In genomic region chr17:15499656-15500394, GRCm38 (mm10) we compare ENCODE assay signal across 7 mouse cellular contexts. TPM values are rescaled to one million over a fixed set of nuclear protein-coding genes. Genes with fewer than 3 reads are reported as not detected.
DNase-seq lines count a peak whose midpoint lies in the region; ATAC-seq lines count a peak whose summit lies in the region.

Gene Psmb1 (minus strand): TSS chr17:15499751.
Gene Tbp (plus strand): TSS chr17:15499888.

- ATAC-seq in intestine, embryonic 15.5 days, result peak; percentile 93

- H3K27me3 ChIP-seq in intestine, embryonic 15.5 days (replicated peaks), result no peaks in the 10 kb centered on the region
- H3K27me3 ChIP-seq in midbrain, embryonic 10.5 days (ENCODE audit: low read depth, poor library complexity, severe bottlenecking), result no peaks in the 10 kb centered on the region

- intact Hi-C loops in gastrocnemius, postnatal 36 days (cut with DNase I), result no loop called here
- intact Hi-C loops in left cerebral cortex, postnatal 25 days (cut with DNase I), result no loop called here

- peaks cover 11% of the 10 kb centered on the region for H3K4me1 ChIP-seq in intestine, embryonic 15.5 days (replicated peaks)
- peaks cover 39% of the 10 kb centered on the region for H3K4me1 ChIP-seq in midbrain, embryonic 10.5 days

- H3K27ac ChIP-seq in intestine, embryonic 15.5 days, result peak within 1 kb of the TSS; percentile 72
- H3K27ac ChIP-seq in midbrain, embryonic 10.5 days (replicated peaks), result peak within 1 kb of the TSS; percentile 94

- no peaks in the 10 kb centered on the region for H3K9me3 ChIP-seq in intestine, embryonic 15.5 days
- H3K9me3 ChIP-seq in midbrain, embryonic 10.5 days (replicated peaks), result no peaks in the 10 kb centered on the region

- H3K4me3 ChIP-seq in intestine, embryonic 15.5 days (replicated peaks), result peak within 1 kb of the TSS; percentile 97
- peak within 1 kb of the TSS; percentile 89 for H3K4me3 ChIP-seq in midbrain, embryonic 10.5 days

- H3K9ac ChIP-seq in intestine, embryonic 15.5 days, result peak within 1 kb of the TSS; percentile 92

- WGBS in intestine, embryonic 15.5 days, result under 1% methylated on average over 63 of the region's 63 CpGs
- under 1% methylated on average over 63 of the region's 63 CpGs for WGBS in midbrain, embryonic 10.5 days

- peak within 1 kb of the TSS; percentile 69 for H3K4me2 ChIP-seq in intestine, embryonic 15.5 days (replicated peaks)

- H3K36me3 ChIP-seq in intestine, embryonic 15.5 days, result peaks cover 10% of the 10 kb centered on the region
- H3K36me3 ChIP-seq in midbrain, embryonic 10.5 days, result peaks cover 37% of the 10 kb centered on the region

- peak; percentile 98 for DNase-seq in adrenal gland, adult 2 months
- peak; percentile 96 for DNase-seq in embryo, embryonic 11.5 days (ENCODE audit: low read depth, low spot score)
- peak; percentile 95 to 97 for DNase-seq in gastrocnemius, postnatal 36 days
- DNase-seq in left cerebral cortex, postnatal 25 days (ENCODE audit: low spot score in 2 of 2), result peak; percentile 99
- peak; percentile 98 for DNase-seq in midbrain, embryonic 10.5 days (ENCODE audit: low spot score)
- peak; percentile 97 for DNase-seq in right cerebral cortex, postnatal 4 days

RNA-seq across cellular contexts. Expression of gene Psmb1, which starts in this region (rescaled TPM):
- total RNA-seq in adrenal gland, adult 2 months (2021), result 100 to 1,000 TPM; 156 to 176 TPM
- polyA plus RNA-seq in adrenal gland, adult 2 months (2012; rRNA removed), result 26.0 and 29.3 TPM in 2 replicates
- 100 to 1,000 TPM in 1 of 2 experiments, 10 to 100 TPM in 1; 85.0 to 103 TPM for total RNA-seq in gastrocnemius, postnatal 36 days (2021)
- 258 and 264 TPM in 2 replicates for polyA plus RNA-seq in intestine, embryonic 15.5 days (2015; fragmentation: Nextera tagmentation; extraction: Ambion mirVana)
- total RNA-seq in left cerebral cortex, postnatal 25 days (2021), result 100 to 1,000 TPM; 122 to 129 TPM
- 279 and 297 TPM in 2 replicates for polyA plus RNA-seq in midbrain, embryonic 10.5 days (2016; fragmentation: Nextera tagmentation; extraction: Ambion mirVana)

RNA-seq across cellular contexts. Expression of gene Tbp, which starts in this region (rescaled TPM):
- 10 to 100 TPM; 23.0 to 33.0 TPM for total RNA-seq in adrenal gland, adult 2 months (2021)
- 28.5 and 32.9 TPM in 2 replicates for polyA plus RNA-seq in adrenal gland, adult 2 months (2012; rRNA removed)
- total RNA-seq in gastrocnemius, postnatal 36 days (2021), result 1 to 10 TPM; 5.9 to 8.2 TPM
- 36.3 and 42.2 TPM in 2 replicates for polyA plus RNA-seq in intestine, embryonic 15.5 days (2015; fragmentation: Nextera tagmentation; extraction: Ambion mirVana)
- total RNA-seq in left cerebral cortex, postnatal 25 days (2021), result 10 to 100 TPM; 25.2 to 28.8 TPM
- 67.7 and 71.9 TPM in 2 replicates for polyA plus RNA-seq in midbrain, embryonic 10.5 days (2016; fragmentation: Nextera tagmentation; extraction: Ambion mirVana)

Comparison
In these comparisons a context has a peak if more than half of its experiments do, and no peak if none do; other contexts are left out.
1. Peak in every context shown above with its lines: DNase-seq, ATAC-seq, H3K4me3 ChIP-seq and H3K27ac ChIP-seq.